Mouse (Mus musculus) hindbrain, embryonic 13.5 days (tissue): Measurements from ENCODE around the gene Fcho1. TPM values are rescaled to one million over a fixed set of nuclear protein-coding genes. Genes with fewer than 3 reads are reported as not detected.

ENCODE experiments used
- ATAC-seq: fragments of 200-750 bp; cut with Nextera tagmentation; 2 replicates; pipeline ENCODE4 v1.8.0; 2017; ENCODE audit warnings: moderate TSS enrichment; ENCODE audit not compliant: low FRiP score
- H3K27ac ChIP-seq: fragments of 300-500 bp; sonication (generic); 2 replicates; pipeline ENCODE4 v1.5.1; 2015; ENCODE audit warnings: inconsistent platforms, mild to moderate bottlenecking, moderate library complexity
- H3K27me3 ChIP-seq: fragments of 300-500 bp; sonication (generic); 2 replicates; pipeline ENCODE4 v1.6.1; 2015; ENCODE audit warnings: mild to moderate bottlenecking, inconsistent platforms
- H3K36me3 ChIP-seq: fragments of 300-500 bp; sonication (generic); 2 replicates; pipeline ENCODE4 v1.6.1; 2015; ENCODE audit warnings: mild to moderate bottlenecking, inconsistent platforms
- H3K4me1 ChIP-seq: fragments of 300-500 bp; sonication (generic); replicated peaks from 2 replicates; pipeline ENCODE4 v1.6.1; 2015; ENCODE audit warnings: inconsistent platforms
- H3K4me2 ChIP-seq: fragments of 300-500 bp; sonication (generic); 2 replicates; pipeline ENCODE4 v1.6.1; 2015; ENCODE audit warnings: inconsistent platforms, mild to moderate bottlenecking, moderate library complexity
- H3K4me3 ChIP-seq: fragments of 300-500 bp; sonication (generic); 2 replicates; pipeline ENCODE4 v1.5.1; 2015; ENCODE audit warnings: mild to moderate bottlenecking, inconsistent platforms
- H3K9ac ChIP-seq: fragments of 300-500 bp; sonication (generic); 2 replicates; pipeline ENCODE4 v1.6.1; 2015; ENCODE audit warnings: mild to moderate bottlenecking, inconsistent platforms
- H3K9me3 ChIP-seq: fragments of 300-500 bp; sonication (generic); 2 replicates; pipeline ENCODE4 v1.6.1; 2016; ENCODE audit warnings: inconsistent platforms
- WGBS: fragments of 180-500 bp; shearing (Covaris S2); methylation state at CpG from one replicate; pipeline ENCODE4 v1.1.7; 2015; 5-methylcytosine and 5-hydroxymethylcytosine counted together
- polyA plus RNA-seq: library from polyadenylated mRNA; unstranded; fragments of >200 nt; fragmentation: Nextera tagmentation; extraction: Ambion mirVana; gene quantifications from 2 replicates; pipeline ENCODE4 v1.2.1, GENCODE M21; 2015

Fcho1 gene
- polyA plus RNA-seq, 1 experiment from 2014 or later, result 62.2 TPM

- no peaks in the 10 kb centered on the region for H3K36me3 ChIP-seq
- 5% methylated on average over 30 of the region's 30 CpGs for WGBS
- peak overlapping the region; percentile 24; the same call in 1 of the 2 replicates for H3K4me3 ChIP-seq
- no peak for ATAC-seq
- no peak overlapping the region for H3K9ac ChIP-seq
- H3K4me1 ChIP-seq, result peaks cover 23% of the 10 kb centered on the region
- H3K27me3 ChIP-seq, result peaks cover 97% of the 10 kb centered on the region
- H3K4me2 ChIP-seq, result no peak overlapping the region
- no peak overlapping the region for H3K27ac ChIP-seq
- H3K9me3 ChIP-seq, result no peaks in the 10 kb centered on the region
These were observed 33.0 kb downstream of the Fcho1 start for GRCm38 (mm10) chr8:71692509-71692908.

GRCm38 (mm10) chr8:71689028-71689427 is 36.5 kb downstream of the Fcho1 start, which contains the start of gene Insl3:
Gene Insl3 (plus strand): TSS chr8:71689214.
- no peaks in the 10 kb centered on the region for H3K9me3 ChIP-seq
- H3K27ac ChIP-seq, result no peak within 1 kb of the TSS
- WGBS, result 6% methylated on average over 33 of the region's 33 CpGs
- no peaks in the 10 kb centered on the region for H3K36me3 ChIP-seq
- peaks cover 43% of the 10 kb centered on the region for H3K4me1 ChIP-seq
- ATAC-seq, result no peak
- peaks cover 100% of the 10 kb centered on the region for H3K27me3 ChIP-seq
- H3K4me3 ChIP-seq, result 0 out of 2 replicates have a peak within 1 kb of the TSS, but pooled peaks have one; percentile 7
- no peak within 1 kb of the TSS for H3K9ac ChIP-seq
- no peak within 1 kb of the TSS for H3K4me2 ChIP-seq

GRCm38 (mm10) chr8:71687616-71688015 is 37.9 kb downstream of the Fcho1 start:
- WGBS, result 0% methylated on average over 8 of the region's 8 CpGs
- Histone ChIP-seq H3K4me3 (no peak overlapping the region), H3K27ac (no peak overlapping the region), H3K4me2 (no peak overlapping the region), H3K9me3 (no peaks in the 10 kb centered on the region), H3K36me3 (no peaks in the 10 kb centered on the region), H3K27me3 (peaks cover 100% of the 10 kb centered on the region), H3K4me1 (peaks cover 33% of the 10 kb centered on the region), H3K9ac (no peak overlapping the region)
- ATAC-seq, result no peak

GRCm38 (mm10) chr8:71686143-71686734 is 39.3 kb downstream of the Fcho1 start:
- H3K4me1 ChIP-seq, result peaks cover 34% of the 10 kb centered on the region
- peaks cover 100% of the 10 kb centered on the region for H3K27me3 ChIP-seq
- H3K4me2 ChIP-seq, result peak overlapping the region; percentile 63
- H3K4me3 ChIP-seq, result peak overlapping the region; percentile 43
- WGBS, result 2% methylated on average over 23 of the region's 23 CpGs
- H3K9ac ChIP-seq, result peak overlapping the region; percentile 63
- H3K27ac ChIP-seq, result no peak overlapping the region
- no peaks in the 10 kb centered on the region for H3K36me3 ChIP-seq
- no peaks in the 10 kb centered on the region for H3K9me3 ChIP-seq
- ATAC-seq, result peak; percentile 70

GRCm38 (mm10) chr8:71685573-71685972 is 39.9 kb downstream of the Fcho1 start:
- Histone ChIP-seq H3K4me3 (peak overlapping the region; percentile 43), H3K4me2 (peak overlapping the region; percentile 63), H3K27me3 (peaks cover 100% of the 10 kb centered on the region), H3K27ac (no peak overlapping the region), H3K9ac (peak overlapping the region; percentile 63), H3K9me3 (no peaks in the 10 kb centered on the region), H3K4me1 (peaks cover 37% of the 10 kb centered on the region), H3K36me3 (no peaks in the 10 kb centered on the region)
- ATAC-seq, result peak; percentile 44
- 4% methylated on average over 29 of the region's 29 CpGs for WGBS

GRCm38 (mm10) chr8:71684701-71685100 is 40.8 kb downstream of the Fcho1 start:
- H3K27me3 ChIP-seq, result peaks cover 100% of the 10 kb centered on the region
- H3K36me3 ChIP-seq, result no peaks in the 10 kb centered on the region
- WGBS, result 15% methylated on average over 10 of the region's 10 CpGs
- no peak overlapping the region for H3K9ac ChIP-seq
- no peak for ATAC-seq
- peaks cover 44% of the 10 kb centered on the region for H3K4me1 ChIP-seq
- no peak overlapping the region for H3K4me2 ChIP-seq
- no peak overlapping the region for H3K4me3 ChIP-seq
- no peak overlapping the region for H3K27ac ChIP-seq
- H3K9me3 ChIP-seq, result no peaks in the 10 kb centered on the region

GRCm38 (mm10) chr8:71682832-71683231 is 42.7 kb downstream of the Fcho1 start:
- ATAC-seq, result no peak
- no peak overlapping the region for H3K9ac ChIP-seq
- no peak overlapping the region for H3K4me3 ChIP-seq
- WGBS, result 57% methylated on average over 12 of the region's 12 CpGs
- H3K27ac ChIP-seq, result no peak overlapping the region
- no peaks in the 10 kb centered on the region for H3K9me3 ChIP-seq
- no peak overlapping the region for H3K4me2 ChIP-seq
- peaks cover 100% of the 10 kb centered on the region for H3K27me3 ChIP-seq
- no peaks in the 10 kb centered on the region for H3K36me3 ChIP-seq
- H3K4me1 ChIP-seq, result peaks cover 45% of the 10 kb centered on the region

- no peak for ATAC-seq
- H3K9ac ChIP-seq, result no peak overlapping the region
- no peak overlapping the region for H3K27ac ChIP-seq
- H3K27me3 ChIP-seq, result peaks cover 99% of the 10 kb centered on the region
- no peak overlapping the region for H3K4me3 ChIP-seq
- peaks cover 37% of the 10 kb centered on the region for H3K4me1 ChIP-seq
- WGBS, result 6% methylated on average over 17 of the region's 18 CpGs
- no peaks in the 10 kb centered on the region for H3K9me3 ChIP-seq
- no peak overlapping the region for H3K4me2 ChIP-seq
- no peaks in the 10 kb centered on the region for H3K36me3 ChIP-seq
These were observed 44.1 kb downstream of the Fcho1 start for GRCm38 (mm10) chr8:71681369-71681915.

GRCm38 (mm10) chr8:71680471-71680870 is 45.0 kb downstream of the Fcho1 start:
- no peaks in the 10 kb centered on the region for H3K36me3 ChIP-seq
- 4% methylated on average over 21 of the region's 21 CpGs for WGBS
- peaks cover 99% of the 10 kb centered on the region for H3K27me3 ChIP-seq
- no peaks in the 10 kb centered on the region for H3K9me3 ChIP-seq
- H3K4me3 ChIP-seq, result peak overlapping the region; percentile 8; the same call in 1 of the 2 replicates
- peaks cover 35% of the 10 kb centered on the region for H3K4me1 ChIP-seq
- ATAC-seq, result no peak
- H3K27ac ChIP-seq, result no peak overlapping the region
- H3K9ac ChIP-seq, result no peak overlapping the region
- H3K4me2 ChIP-seq, result no peak overlapping the region

GRCm38 (mm10) chr8:71679550-71680168 is 45.9 kb downstream of the Fcho1 start:
- Histone ChIP-seq H3K4me2 (peak overlapping the region; percentile 51), H3K9ac (no peak overlapping the region), H3K27ac (no peak overlapping the region), H3K27me3 (peaks cover 98% of the 10 kb centered on the region), H3K9me3 (no peaks in the 10 kb centered on the region), H3K4me1 (peaks cover 31% of the 10 kb centered on the region), H3K4me3 (peak overlapping the region; percentile 33), H3K36me3 (no peaks in the 10 kb centered on the region)
- WGBS, result 1% methylated on average over 43 of the region's 46 CpGs
- no peak for ATAC-seq

- H3K4me2 ChIP-seq, result peak overlapping the region; percentile 51
- WGBS, result 9% methylated on average over 16 of the region's 16 CpGs
- H3K9me3 ChIP-seq, result no peaks in the 10 kb centered on the region
- H3K4me1 ChIP-seq, result peaks cover 31% of the 10 kb centered on the region
- peaks cover 94% of the 10 kb centered on the region for H3K27me3 ChIP-seq
- H3K36me3 ChIP-seq, result no peaks in the 10 kb centered on the region
- no peak for ATAC-seq
- no peak overlapping the region for H3K9ac ChIP-seq
- no peak overlapping the region for H3K27ac ChIP-seq
- peak overlapping the region; percentile 33 for H3K4me3 ChIP-seq
These were observed 46.4 kb downstream of the Fcho1 start for GRCm38 (mm10) chr8:71679116-71679515.

GRCm38 (mm10) chr8:71678216-71678615 is 47.3 kb downstream of the Fcho1 start:
- Histone ChIP-seq H3K9me3 (no peaks in the 10 kb centered on the region), H3K4me3 (no peak overlapping the region), H3K4me1 (peaks cover 31% of the 10 kb centered on the region), H3K4me2 (no peak overlapping the region), H3K36me3 (no peaks in the 10 kb centered on the region), H3K27ac (no peak overlapping the region), H3K9ac (no peak overlapping the region), H3K27me3 (peaks cover 91% of the 10 kb centered on the region)
- ATAC-seq, result no peak
- 47% methylated on average over 4 of the region's 4 CpGs for WGBS

GRCm38 (mm10) chr8:71677555-71677954 is 48.0 kb downstream of the Fcho1 start:
- Histone ChIP-seq H3K9me3 (no peaks in the 10 kb centered on the region), H3K9ac (no peak overlapping the region), H3K27ac (no peak overlapping the region), H3K4me1 (peaks cover 31% of the 10 kb centered on the region), H3K4me3 (no peak overlapping the region), H3K27me3 (peaks cover 87% of the 10 kb centered on the region), H3K36me3 (no peaks in the 10 kb centered on the region), H3K4me2 (no peak overlapping the region)
- no peak for ATAC-seq
